Mouse (Mus musculus): Measurements from ENCODE around the gene H2-Q1. TPM values are rescaled to one million over a fixed set of nuclear protein-coding genes. Genes with fewer than 3 reads are reported as not detected.
"Not testable (repeated sequence)": the region's sequence is repeated elsewhere in the genome, so short reads cannot be mapped to it uniquely, and the experiment has no call there.

The H2-Q1 gene
- polyA plus RNA-seq, 1 experiment from 2014 or later, result 1.2 TPM

GRCm38 (mm10) chr17:35303756-35304350 lies 16.4 kb upstream of the H2-Q1 start:
- Histone ChIP-seq H3K4me3 (no peak overlapping the region), H3K27me3 (ENCODE audit: insufficient read depth, poor library complexity, severe bottlenecking) (peaks cover 29% of the 10 kb centered on the region), H3K36me3 (no peaks in the 10 kb centered on the region), H3K4me1 (0 out of 2 replicates have a peak, but pooled peaks cover 5% of the 10 kb centered on the region), H3K27ac (no peak overlapping the region), H3K9me3 (no peaks in the 10 kb centered on the region)
- peak; percentile 72 for DNase-seq (ENCODE audit: low spot score)
- 81% methylated on average over 10 of the region's 10 CpGs for WGBS

- WGBS, result 73% methylated on average over 6 of the region's 6 CpGs
- Histone ChIP-seq H3K36me3 (no peaks in the 10 kb centered on the region), H3K4me1 (0 out of 2 replicates have a peak, but pooled peaks cover 5% of the 10 kb centered on the region), H3K27ac (no peak overlapping the region), H3K27me3 (ENCODE audit: insufficient read depth, poor library complexity, severe bottlenecking) (peaks cover 33% of the 10 kb centered on the region), H3K4me3 (no peak overlapping the region), H3K9me3 (no peaks in the 10 kb centered on the region)
- peak; percentile 68 for DNase-seq (ENCODE audit: low spot score)
Observed at GRCm38 (mm10) chr17:35304478-35304877, 15.7 kb upstream of the H2-Q1 start.

GRCm38 (mm10) chr17:35304921-35305320 lies 15.3 kb upstream of the H2-Q1 start:
- H3K36me3 ChIP-seq, result not testable (repeated sequence)
- WGBS, result 77% methylated on average over 8 of the region's 8 CpGs
- DNase-seq (ENCODE audit: low spot score), result peak; percentile 60

GRCm38 (mm10) chr17:35318671-35319070 lies 1.5 kb upstream of the H2-Q1 start:
- Histone ChIP-seq H3K4me3 (no peak overlapping the region), H3K9me3 (no peaks in the 10 kb centered on the region), H3K27ac (no peak overlapping the region), H3K36me3 (no peaks in the 10 kb centered on the region), H3K27me3 (ENCODE audit: insufficient read depth, poor library complexity, severe bottlenecking) (peaks cover 60% of the 10 kb centered on the region), H3K4me1 (peaks cover 11% of the 10 kb centered on the region)
- no peak for DNase-seq (ENCODE audit: low spot score)

More at GRCm38 (mm10) chr17:35304921-35305320, 15.3 kb upstream of the H2-Q1 start:
- H3K9me3 ChIP-seq, H3K27ac ChIP-seq, H3K4me1 ChIP-seq, H3K4me3 ChIP-seq: not testable (repeated sequence)
- H3K27me3 ChIP-seq (ENCODE audit: insufficient read depth, poor library complexity, severe bottlenecking), result peaks cover 38% of the 10 kb centered on the region

GRCm38 (mm10) chr17:35325124-35325523 lies 4.9 kb downstream of the H2-Q1 start:
- 54% methylated on average over 1 of the region's 1 CpGs for WGBS
- peaks cover 11% of the 10 kb centered on the region for H3K4me1 ChIP-seq
- H3K27ac ChIP-seq; H3K9me3 ChIP-seq; H3K36me3 ChIP-seq; H3K4me3 ChIP-seq; DNase-seq (ENCODE audit: low spot score): not testable (repeated sequence)
- H3K27me3 ChIP-seq (ENCODE audit: insufficient read depth, poor library complexity, severe bottlenecking), result peaks cover 36% of the 10 kb centered on the region

GRCm38 (mm10) chr17:35326000-35326399 lies 5.8 kb downstream of the H2-Q1 start:
- H3K36me3 ChIP-seq; H3K9me3 ChIP-seq; H3K4me3 ChIP-seq; H3K27ac ChIP-seq; DNase-seq (ENCODE audit: low spot score); H3K4me1 ChIP-seq: not testable (repeated sequence)
- H3K27me3 ChIP-seq (ENCODE audit: insufficient read depth, poor library complexity, severe bottlenecking), result peaks cover 27% of the 10 kb centered on the region

GRCm38 (mm10) chr17:35329714-35330113 lies 9.5 kb downstream of the H2-Q1 start:
- WGBS, result 47% methylated on average over 3 of the region's 3 CpGs
- H3K27me3 ChIP-seq (ENCODE audit: insufficient read depth, poor library complexity, severe bottlenecking); H3K4me1 ChIP-seq: not testable (repeated sequence)

GRCm38 (mm10) chr17:35331546-35331945 lies 11.3 kb downstream of the H2-Q1 start:
- H3K4me3 ChIP-seq; H3K27ac ChIP-seq; DNase-seq (ENCODE audit: low spot score); H3K27me3 ChIP-seq (ENCODE audit: insufficient read depth, poor library complexity, severe bottlenecking); H3K36me3 ChIP-seq; H3K4me1 ChIP-seq; H3K9me3 ChIP-seq: not testable (repeated sequence)
- WGBS, result 56% methylated on average over 6 of the region's 6 CpGs

More at GRCm38 (mm10) chr17:35329714-35330113, 9.5 kb downstream of the H2-Q1 start:
- H3K27ac ChIP-seq; H3K4me3 ChIP-seq; DNase-seq (ENCODE audit: low spot score); H3K9me3 ChIP-seq; H3K36me3 ChIP-seq: not testable (repeated sequence)

GRCm38 (mm10) chr17:35342071-35342671 lies 22.0 kb downstream of the H2-Q1 start, which contains the start of gene H2-Q2:
Gene H2-Q2, plus strand, starts transcription at chr17:35342242.
- Histone ChIP-seq H3K9me3 (no peaks in the 10 kb centered on the region), H3K36me3 (no peaks in the 10 kb centered on the region), H3K27ac (peak within 1 kb of the TSS; percentile 49), H3K4me1 (peaks cover 14% of the 10 kb centered on the region), H3K27me3 (ENCODE audit: insufficient read depth, poor library complexity, severe bottlenecking) (peaks cover 52% of the 10 kb centered on the region), H3K4me3 (peak within 1 kb of the TSS; percentile 60)
- no peak for DNase-seq (ENCODE audit: low spot score)
- WGBS, result 2% methylated on average over 39 of the region's 40 CpGs

GRCm38 (mm10) chr17:35342711-35343476 lies 22.7 kb downstream of the H2-Q1 start:
- Histone ChIP-seq H3K36me3 (no peaks in the 10 kb centered on the region), H3K9me3 (no peaks in the 10 kb centered on the region), H3K4me1 (peaks cover 14% of the 10 kb centered on the region), H3K4me3 (peak overlapping the region; percentile 60), H3K27ac (peak overlapping the region; percentile 49), H3K27me3 (ENCODE audit: insufficient read depth, poor library complexity, severe bottlenecking) (peaks cover 52% of the 10 kb centered on the region)
- no peak for DNase-seq (ENCODE audit: low spot score)
- 3% methylated on average over 46 of the region's 46 CpGs for WGBS

- not testable (repeated sequence) for H3K36me3 ChIP-seq; H3K27ac ChIP-seq; H3K9me3 ChIP-seq; H3K4me3 ChIP-seq; DNase-seq (ENCODE audit: low spot score)
- Histone ChIP-seq H3K4me1 (peaks cover 21% of the 10 kb centered on the region), H3K27me3 (ENCODE audit: insufficient read depth, poor library complexity, severe bottlenecking) (peaks cover 29% of the 10 kb centered on the region)
Observed at GRCm38 (mm10) chr17:35347659-35348058, 27.5 kb downstream of the H2-Q1 start.

- DNase-seq (ENCODE audit: low spot score); H3K27ac ChIP-seq; H3K36me3 ChIP-seq; H3K9me3 ChIP-seq; H3K27me3 ChIP-seq (ENCODE audit: insufficient read depth, poor library complexity, severe bottlenecking); H3K4me3 ChIP-seq: not testable (repeated sequence)
- H3K4me1 ChIP-seq, result peaks cover 23% of the 10 kb centered on the region
- WGBS, result 43% methylated on average over 6 of the region's 6 CpGs
Observed at GRCm38 (mm10) chr17:35353275-35353674, 33.1 kb downstream of the H2-Q1 start.

GRCm38 (mm10) chr17:35354071-35354470 lies 33.9 kb downstream of the H2-Q1 start:
- Histone ChIP-seq H3K27ac (no peak overlapping the region), H3K36me3 (no peaks in the 10 kb centered on the region), H3K4me1 (peaks cover 26% of the 10 kb centered on the region), H3K9me3 (no peaks in the 10 kb centered on the region), H3K4me3 (no peak overlapping the region), H3K27me3 (ENCODE audit: insufficient read depth, poor library complexity, severe bottlenecking) (peaks cover 6% of the 10 kb centered on the region; the same call in 1 of the 2 replicates)
- no peak for DNase-seq (ENCODE audit: low spot score)
- 68% methylated on average over 2 of the region's 2 CpGs for WGBS
